Mouse (Mus musculus) left cerebral cortex, adult 18-20 months (tissue): ENCODE results near the gene Sh3bgrl2. TPM values are rescaled to one million over a fixed set of nuclear protein-coding genes. Genes with fewer than 3 reads are reported as not detected.
A peak's percentile ranks its signal among the peaks of the same experiment; 100 is the strongest.

Source experiments
- DNase-seq, 2 experiments: peaks; one replicate each; pipeline ENCODE4 v3.0.0; 2021 to 2022; ENCODE audit warnings: low spot score in 2 of 2, mixed read lengths in 1 of 2
- total RNA-seq, 2 experiments: library from RNA; stranded (reverse); gene quantifications; 2 replicates each; pipeline ENCODE4 v1.2.3; 2021

Sh3bgrl2 gene
- total RNA-seq, 2 experiments from 2014 or later: 29.8 to 33.1 TPM

DNA sequence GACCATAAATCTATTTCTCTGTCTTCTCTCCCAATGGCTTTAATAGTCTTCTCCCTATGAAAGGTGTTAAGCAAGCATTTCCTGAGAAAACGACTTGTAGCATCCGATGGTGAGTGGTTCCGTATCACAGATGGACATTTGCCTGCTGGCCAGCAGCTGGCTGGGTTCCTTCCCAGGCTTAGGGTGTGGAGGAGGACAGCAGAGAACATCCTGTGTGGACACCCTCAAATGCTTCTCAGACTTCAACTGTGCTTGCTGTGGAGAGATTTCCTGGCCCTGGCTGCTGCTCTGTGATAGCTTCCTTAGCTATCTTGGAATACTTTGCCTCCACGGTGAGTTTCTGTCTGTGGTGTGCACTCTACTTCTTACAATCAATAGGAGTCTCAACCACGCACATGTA is 76.1 kb downstream of the Sh3bgrl2 start:
- DNase-seq: peak in 1 of 2 experiments; percentile 22

DNA sequence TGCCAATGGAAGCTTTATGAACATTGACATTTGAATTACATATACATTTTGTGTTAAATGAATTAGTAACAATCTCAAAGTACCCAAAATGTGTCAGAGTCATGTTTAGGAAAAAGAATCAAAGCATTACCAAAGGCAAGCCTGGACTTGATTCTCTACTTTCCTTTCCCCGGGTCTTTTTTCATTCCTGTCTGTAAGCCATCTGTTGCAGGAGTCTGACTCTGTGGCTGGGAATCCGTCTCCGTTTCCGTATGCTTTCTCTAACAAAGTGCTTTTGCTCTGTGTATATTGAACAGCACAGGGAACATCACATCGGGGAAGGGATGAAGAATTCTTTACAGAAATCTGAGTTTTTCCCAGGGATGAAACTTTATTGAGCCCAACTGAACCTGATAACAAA is 77.0 kb downstream of the Sh3bgrl2 start:
- no peak for DNase-seq

DNA sequence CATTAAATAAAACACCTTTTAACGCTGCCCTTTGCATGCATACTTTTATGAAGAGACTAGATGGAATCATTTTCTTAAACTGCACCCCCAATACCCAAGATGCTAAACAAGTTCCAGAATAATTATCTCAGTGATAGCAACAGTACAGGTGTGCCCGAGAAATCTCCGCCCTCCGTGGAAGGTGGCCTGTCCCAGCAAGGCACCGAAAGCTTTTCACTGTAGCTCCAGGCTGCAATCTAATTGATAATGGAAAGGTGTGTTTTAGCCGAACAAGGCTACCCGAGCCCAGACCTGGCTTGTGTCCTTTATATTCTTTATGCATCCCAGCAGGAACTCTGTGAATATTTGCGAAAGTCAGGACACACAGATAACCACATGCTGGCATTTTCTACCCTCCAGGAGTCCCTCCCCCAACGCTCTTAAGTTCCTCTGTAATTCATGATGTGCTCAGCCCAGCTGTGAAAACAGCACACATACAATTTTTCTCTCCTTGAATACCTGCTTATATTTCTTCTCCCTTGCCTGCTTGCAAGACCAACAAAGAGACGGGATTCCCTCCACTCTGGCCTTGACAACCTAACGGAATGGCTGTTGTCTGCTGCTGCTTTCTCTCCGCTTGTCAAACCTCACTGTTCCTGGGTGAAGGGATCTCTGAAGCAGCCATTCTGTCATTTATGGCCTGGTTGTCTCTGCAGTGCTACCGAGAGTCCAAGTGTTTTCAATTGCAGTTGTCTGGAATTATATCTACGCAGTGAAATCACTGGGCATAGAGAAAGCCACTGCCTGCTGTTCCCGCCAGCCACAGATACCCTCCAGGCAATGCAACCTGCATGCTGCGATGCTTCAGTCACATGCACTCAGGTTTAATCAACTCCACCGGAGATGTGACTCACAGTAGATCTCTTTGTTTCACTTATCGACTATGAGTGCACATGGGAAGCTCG is 80.8 kb downstream of the Sh3bgrl2 start:
- no peak for DNase-seq

DNA sequence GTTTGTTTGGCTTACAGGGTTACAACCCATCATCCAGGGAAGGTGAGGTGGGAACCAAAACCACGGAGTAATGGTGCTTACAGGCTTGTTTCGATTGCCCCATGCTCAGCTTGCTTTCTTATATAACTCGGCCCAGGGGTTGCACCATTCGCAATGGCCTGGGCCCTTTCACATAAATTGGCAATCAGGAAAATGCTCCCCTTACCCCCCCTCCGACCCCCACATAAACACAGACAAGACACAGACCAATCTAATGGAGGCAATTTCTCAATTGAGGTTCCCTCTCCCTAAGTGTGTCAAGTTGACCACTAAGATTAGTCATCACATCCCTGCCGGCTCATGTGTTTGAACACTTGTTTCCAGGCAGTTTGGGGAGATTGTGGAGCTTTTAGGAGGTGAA is 82.2 kb downstream of the Sh3bgrl2 start:
- no peak for DNase-seq

DNA sequence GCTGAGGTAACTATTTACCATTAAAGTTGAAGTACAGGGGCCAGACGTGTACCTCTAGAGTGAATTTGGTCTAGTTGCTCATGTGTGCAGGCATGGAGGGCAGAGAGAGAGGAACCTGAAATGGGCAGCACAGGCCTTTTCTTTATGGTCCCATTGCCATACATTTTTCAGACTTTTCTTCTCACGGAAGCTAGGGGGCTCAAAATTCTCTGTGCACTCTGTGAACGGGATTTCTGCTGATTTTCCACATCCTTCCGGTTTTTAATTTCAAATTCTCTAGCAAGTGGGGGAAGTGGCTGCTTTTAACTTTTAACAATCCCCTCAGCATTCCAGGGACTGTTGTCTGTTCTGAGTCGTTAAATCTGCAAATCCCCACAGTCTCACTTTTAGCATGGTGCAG is 83.8 kb downstream of the Sh3bgrl2 start:
- DNase-seq: no peak

DNA sequence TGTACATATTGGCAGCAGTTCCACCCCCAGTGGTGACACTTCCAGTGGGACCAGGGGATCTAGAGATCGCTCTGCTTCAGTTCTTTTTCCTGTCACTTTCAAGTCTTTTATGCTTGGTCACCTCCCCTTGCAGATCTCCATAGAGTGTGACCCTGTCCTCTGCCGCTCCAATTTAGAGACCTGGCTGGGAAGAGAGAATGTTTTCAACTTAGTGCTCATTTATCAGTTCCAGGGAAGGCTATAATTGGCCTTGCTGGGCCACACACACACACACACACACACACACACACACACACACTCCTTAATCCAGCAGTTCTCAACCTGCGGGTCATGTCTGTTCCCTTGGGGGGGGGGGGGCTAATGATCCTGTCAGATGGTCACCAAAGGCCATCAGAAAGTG is 86.6 kb downstream of the Sh3bgrl2 start:
- DNase-seq: no peak

DNA sequence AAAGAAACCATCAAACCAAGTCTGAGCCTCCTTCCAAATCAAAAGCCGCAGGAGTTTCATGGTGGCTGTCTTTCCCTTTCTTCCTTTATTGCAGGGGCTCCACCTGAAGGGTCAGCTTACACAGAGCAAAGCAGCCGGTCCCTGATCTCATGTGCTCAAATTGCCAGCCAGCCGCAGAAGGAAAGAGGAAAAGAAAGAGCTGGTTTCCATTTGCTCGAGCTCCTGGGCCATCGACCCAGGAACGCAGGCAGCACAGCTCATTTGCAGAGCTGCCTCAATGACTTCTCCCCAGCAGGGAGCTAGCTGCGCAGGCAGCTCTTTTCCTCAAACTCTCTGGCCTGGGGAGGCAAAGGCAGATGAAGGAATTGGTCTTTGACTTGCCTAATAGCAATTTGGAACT is 87.9 kb downstream of the Sh3bgrl2 start:
- no peak for DNase-seq

DNA sequence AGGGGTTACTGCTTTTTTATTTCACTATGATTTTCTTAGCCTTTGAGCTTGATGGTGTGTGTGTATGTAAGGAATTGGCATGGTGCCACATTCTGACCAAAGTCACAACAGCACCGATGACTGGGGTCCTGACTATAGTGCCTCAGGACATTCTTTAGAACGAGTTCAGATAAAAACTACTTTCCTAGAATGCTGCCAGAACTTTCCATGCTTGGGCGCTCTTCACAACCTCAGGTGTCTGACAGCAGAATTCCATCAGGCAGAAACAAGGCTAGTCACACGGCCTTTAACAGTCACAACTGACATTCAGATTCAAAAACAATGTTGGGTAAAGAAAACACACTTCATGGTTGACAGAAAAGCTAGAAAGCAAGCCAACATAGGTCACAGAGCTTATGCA is 95.0 kb downstream of the Sh3bgrl2 start:
- no peak for DNase-seq

DNA sequence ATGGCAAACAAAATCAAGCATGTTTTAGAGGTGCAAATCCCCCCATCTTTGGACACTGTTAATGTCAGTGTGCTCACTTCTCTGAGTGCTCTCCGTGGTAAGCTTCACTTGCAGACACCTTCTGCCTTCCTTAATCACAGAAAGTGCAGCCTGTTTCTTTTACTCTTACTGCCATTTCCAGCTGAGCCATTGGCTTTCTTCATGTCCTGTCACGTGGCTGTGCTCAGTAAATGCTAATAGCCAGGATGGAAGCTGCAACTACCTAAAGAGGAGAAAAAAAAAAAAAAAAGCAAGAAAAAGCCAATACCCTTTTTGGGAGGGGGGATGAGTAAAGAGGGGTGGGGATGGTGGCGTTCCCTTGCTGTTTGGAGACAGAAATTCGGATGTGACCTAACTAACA is 95.7 kb downstream of the Sh3bgrl2 start:
- DNase-seq: no peak

DNA sequence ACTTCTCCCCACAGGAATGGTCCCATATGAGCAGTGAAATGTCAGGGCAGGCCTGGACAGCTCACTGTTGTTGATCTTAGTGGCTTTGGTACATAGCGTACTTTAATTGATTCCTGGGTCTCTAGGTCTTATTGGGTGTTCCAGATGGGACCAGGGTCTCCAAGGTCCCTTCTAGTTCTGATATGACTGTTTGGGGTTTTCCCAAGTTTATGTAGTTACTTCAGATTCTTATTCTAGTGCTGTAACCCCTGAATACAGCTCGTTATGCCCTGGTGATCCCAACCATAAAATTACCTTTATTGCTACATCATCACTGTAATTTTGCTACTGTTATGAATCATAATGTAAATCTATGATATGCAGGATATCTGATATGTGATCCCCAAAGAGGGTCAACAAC is 98.1 kb downstream of the Sh3bgrl2 start:
- DNase-seq: no peak

DNA sequence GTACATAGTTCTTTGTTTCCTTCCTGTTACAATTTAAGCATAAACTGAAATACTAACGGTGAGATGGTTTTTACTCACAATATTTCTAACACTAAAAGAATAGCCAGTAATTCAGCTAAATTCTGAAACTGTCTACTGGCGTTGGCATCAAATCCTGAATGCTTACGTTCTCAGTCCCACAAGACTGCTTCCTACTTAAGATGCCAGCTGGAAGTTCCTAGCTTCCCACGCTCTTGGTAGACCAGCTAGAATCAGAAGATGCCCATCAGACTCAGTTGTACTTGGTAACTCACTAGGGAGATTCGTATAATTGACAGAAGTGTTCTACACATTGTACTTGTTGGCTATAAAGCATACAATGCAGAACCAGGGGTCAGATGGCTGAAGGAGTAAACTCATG is 98.6 kb downstream of the Sh3bgrl2 start:
- no peak for DNase-seq

DNA sequence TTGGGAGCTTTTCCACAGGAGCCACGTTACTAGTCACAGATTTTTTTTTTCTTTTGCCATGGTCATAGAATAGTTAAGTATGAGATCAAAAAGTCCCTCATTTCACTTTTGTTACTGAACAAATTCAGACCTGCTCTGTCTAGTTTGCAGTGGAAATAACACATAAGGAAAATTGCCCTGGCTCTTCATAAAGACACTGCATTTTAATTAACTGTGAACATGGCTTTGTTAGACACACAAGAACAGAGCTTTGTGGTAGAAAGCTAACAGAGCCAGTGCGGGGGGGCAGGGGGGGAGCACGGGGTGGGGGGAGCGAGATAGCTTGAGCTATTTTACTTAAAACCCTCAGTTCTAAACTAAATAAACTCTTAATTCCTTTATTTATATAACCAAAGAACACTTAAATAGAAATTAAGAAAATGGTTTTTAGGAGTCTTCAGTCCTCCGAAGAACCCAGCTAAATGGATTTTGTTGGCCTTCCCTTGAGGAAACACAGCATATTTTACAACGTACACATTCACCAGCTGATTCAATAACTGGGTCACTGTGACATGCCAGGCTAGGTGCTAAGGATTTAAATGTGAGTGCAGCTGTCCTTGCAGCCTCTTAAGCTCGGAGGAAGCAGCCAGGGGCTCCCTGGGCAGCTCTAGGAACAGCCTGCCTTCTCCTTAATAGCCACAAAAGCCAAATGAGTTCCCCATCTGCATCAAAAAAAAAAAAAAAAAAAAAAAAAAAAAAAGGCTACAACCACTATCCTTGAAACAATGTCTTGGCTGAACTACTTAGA is 100.0 kb downstream of the Sh3bgrl2 start:
- no peak for DNase-seq

DNA sequence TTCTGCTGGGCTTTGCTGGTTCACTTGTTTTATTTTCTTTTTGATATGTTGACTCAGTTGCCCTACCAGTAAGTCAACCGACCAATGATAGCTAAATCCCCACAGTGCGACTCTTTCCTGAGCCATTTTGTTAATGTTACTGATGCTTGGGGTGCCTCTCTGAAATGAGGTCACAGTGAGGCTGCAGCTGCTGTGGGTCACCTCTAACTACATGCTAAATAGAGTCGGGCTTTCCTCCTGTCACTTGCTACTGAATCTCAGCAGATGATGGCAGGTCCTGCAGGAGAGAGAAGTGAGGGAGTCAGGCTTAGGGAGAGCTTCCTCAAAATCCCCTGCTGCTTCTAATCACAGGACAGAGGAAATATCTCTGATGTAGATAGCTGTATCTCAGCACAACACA is 100.6 kb downstream of the Sh3bgrl2 start:
- DNase-seq: no peak

DNA sequence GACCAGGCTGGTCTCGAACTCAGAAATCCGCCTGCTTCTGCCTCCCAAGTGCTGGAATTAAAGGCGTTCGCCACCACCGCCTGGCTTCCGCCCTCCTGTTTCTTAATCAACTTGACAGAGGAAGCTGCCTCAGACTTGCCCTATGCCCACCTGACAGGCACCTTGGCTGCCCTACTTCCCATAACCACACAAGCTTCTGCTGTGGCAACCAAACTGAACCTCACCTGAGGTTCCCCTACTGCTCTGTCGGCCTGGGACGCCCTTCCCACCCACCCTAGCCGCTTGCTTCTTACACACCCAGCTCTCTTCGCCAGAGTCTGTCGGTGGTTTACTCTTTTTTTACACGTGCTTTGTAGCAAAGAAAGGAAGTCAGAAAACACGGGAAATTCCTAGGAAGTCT is 103.9 kb downstream of the Sh3bgrl2 start:
- DNase-seq: no peak

DNA sequence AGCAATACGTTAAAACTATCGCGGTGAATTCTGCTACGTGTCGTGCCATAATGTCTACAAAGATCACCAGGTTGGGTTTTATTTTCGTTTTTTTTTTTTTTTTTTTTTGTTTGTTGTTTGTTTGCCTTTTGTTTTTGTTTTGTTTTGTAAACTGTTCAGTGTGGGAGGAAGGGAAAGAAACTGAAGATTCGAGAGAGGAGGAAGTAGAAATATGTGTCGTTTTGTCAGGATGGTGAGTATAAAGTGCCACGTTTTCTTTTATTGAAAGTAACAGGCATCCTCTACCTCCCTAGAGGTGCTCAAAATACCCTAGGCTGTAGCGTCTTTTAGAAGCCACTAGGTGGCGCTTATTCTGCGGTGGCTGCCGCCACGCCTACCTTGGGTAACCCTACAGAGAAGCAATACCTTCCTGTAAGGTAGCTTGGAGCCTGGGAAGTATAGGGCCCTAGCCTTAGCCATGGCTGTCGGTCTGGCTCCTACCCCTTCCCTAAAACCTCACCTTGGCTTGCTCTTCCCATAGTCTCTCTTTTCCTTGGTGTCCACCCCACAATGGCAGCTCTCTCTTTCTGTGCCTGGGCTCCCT is 104.6 kb downstream of the Sh3bgrl2 start:
- no peak for DNase-seq

DNA sequence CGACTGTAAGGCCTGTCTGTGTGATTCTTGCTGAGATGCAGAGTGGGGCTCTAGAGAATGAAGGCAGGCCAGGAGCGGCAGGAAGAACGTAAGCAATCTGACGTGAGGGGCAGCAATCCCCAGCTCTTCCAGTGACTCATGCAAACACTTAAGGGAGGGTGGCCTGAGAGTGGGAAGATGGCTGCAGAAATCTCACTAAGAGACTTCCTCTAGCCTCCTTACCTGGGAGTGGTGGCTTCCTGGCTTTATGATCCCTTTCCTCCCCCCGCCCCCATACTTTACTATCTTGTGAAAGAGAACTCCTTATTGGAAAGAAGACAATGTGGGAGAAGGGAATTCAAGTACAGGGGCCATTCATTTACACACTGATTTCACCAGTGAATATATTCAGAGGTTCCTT is 106.5 kb downstream of the Sh3bgrl2 start:
- DNase-seq: no peak

DNA sequence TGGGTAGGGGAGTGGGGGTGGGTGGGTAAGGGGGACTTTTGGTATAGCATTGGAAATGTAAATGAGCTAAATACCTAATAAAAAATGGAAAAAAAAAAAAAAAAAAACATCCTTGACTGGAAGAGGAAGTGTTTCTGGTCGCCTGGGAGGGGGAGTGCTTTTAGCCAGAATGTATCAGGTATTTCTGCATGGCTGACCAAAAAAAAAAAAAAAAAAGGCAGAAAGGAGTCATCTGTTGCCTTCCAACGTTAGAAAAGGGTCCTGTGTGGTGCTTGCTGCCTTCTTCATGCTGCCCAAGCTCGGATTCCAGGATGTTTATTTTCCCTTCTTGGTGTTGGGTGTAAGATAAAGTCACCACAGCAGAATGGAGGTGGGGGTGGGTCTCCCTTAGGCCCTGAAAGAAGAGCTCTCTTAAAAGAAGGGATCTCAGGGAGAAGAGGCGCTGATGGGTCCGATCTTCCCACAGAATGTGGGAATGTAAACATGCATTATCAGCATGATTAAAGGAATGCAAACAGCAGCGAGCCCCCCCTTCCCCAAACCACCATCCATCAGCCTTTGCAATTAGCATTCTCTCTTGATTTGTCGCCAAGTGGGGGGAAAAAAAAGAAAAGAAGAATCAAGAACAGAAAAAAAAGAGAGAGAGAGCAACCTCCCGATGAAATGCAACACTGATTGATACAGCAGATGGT is 109.0 kb downstream of the Sh3bgrl2 start:
- no peak for DNase-seq

DNA sequence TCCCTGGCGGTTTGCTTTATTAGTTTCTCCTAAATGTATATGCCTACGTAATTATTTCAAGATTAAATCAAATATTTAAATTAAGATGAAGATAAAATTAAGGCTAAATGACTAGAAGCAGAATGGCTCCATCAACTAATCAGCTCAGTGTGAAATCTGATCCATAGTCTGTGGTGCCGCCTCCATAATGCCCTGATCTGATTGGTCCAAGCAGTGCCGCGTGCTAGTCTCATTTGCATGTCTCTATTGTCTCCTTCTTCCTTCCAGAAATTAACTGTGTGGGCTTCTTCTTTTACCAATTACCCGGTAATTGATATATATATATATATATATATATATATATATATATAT is 109.5 kb downstream of the Sh3bgrl2 start:
- no peak for DNase-seq

DNA sequence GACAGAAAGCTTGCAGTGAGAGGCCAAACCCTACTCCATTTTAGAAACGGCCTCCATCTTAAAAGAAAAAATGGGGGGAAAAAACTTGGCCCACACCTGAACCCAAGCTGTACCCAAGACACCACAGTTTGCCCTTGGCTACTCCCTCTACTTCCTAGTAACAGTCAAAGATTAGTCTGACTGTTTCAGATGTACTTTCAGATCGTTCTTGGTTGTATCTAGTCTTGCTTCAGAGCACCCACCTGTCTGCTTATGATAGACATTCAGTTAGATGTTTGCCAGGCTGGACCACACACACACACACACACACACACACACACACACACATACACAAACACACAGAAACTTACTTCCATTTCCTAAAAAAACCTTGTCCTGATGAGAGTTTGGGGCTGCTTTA is 111.0 kb downstream of the Sh3bgrl2 start:
- DNase-seq: no peak

DNA sequence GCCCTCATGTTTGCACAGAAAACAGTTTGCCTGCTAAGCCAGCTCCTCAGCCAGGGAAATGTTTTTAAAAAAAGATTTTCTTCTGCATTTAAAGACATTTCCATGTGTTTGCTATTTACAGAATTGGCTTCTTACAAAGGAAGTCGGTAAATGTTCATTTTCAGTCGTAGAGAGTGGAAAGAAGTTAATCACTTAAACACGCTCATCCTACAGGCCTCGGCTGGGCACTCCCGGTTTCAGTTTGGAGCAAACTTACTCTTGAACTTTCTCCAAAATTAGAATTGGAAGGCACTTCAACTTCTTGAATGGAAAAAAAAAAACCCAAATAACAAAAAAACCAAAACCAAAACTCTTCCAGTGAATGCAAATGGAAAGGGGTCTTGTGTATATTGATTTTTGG is 113.7 kb downstream of the Sh3bgrl2 start:
- DNase-seq: no peak
